Mouse (Mus musculus) limb, embryonic 15.5 days (tissue): Measurements from ENCODE around the gene Dicer1. TPM values are rescaled to one million over a fixed set of nuclear protein-coding genes. Genes with fewer than 3 reads are reported as not detected.
"Not testable (repeated sequence)": the region's sequence is repeated elsewhere in the genome, so short reads cannot be mapped to it uniquely, and the experiment has no call there.

Experiments used
- ATAC-seq: fragments of 200-750 bp; cut with Nextera tagmentation; 2 replicates; pipeline ENCODE4 v1.8.0; 2017; ENCODE audit warnings: low read depth, moderate TSS enrichment; ENCODE audit not compliant: insufficient number of reproducible peaks, low FRiP score, low TSS enrichment
- H3K27ac ChIP-seq: fragments of 300-500 bp; sonication (generic); 2 replicates; pipeline ENCODE4 v1.5.1; 2015; ENCODE audit warnings: moderate library complexity, mild to moderate bottlenecking, inconsistent platforms
- H3K27me3 ChIP-seq: fragments of 300-500 bp; sonication (generic); 2 replicates; pipeline ENCODE4 v1.6.1; 2015; ENCODE audit warnings: inconsistent platforms
- H3K36me3 ChIP-seq: fragments of 300-500 bp; sonication (generic); 2 replicates; pipeline ENCODE4 v1.6.1; 2015; ENCODE audit warnings: inconsistent platforms
- H3K4me1 ChIP-seq: fragments of 300-500 bp; sonication (generic); 2 replicates; pipeline ENCODE4 v1.6.1; 2015; ENCODE audit warnings: inconsistent platforms
- H3K4me2 ChIP-seq: fragments of 300-500 bp; sonication (generic); 2 replicates; pipeline ENCODE4 v1.6.1; 2015; ENCODE audit warnings: mild to moderate bottlenecking, inconsistent platforms
- H3K4me3 ChIP-seq: fragments of 300-500 bp; sonication (generic); 2 replicates; pipeline ENCODE4 v1.5.1; 2015; ENCODE audit warnings: mild to moderate bottlenecking, inconsistent platforms
- H3K9ac ChIP-seq: fragments of 300-500 bp; sonication (generic); 2 replicates; pipeline ENCODE4 v1.6.1; 2015; ENCODE audit warnings: inconsistent platforms
- H3K9me3 ChIP-seq: fragments of 300-500 bp; sonication (generic); 2 replicates; pipeline ENCODE4 v1.6.1; 2016; ENCODE audit warnings: inconsistent platforms
- WGBS: fragments of 180-500 bp; shearing (Covaris S2); methylation state at CpG from one replicate; pipeline ENCODE4 v1.1.7; 2015; 5-methylcytosine and 5-hydroxymethylcytosine counted together
- polyA plus RNA-seq: library from polyadenylated mRNA; unstranded; fragments of >200 nt; fragmentation: Nextera tagmentation; extraction: Ambion mirVana; gene quantifications from 2 replicates; pipeline ENCODE4 v1.2.1, GENCODE M21; 2015

The Dicer1 gene
- polyA plus RNA-seq, 1 experiment from 2014 or later: 27.9 TPM

GRCm38 (mm10) chr12:104738931-104739330 is 12.8 kb downstream of the Dicer1 start:
- WGBS: 30% methylated on average over 3 of the region's 3 CpGs

GRCm38 (mm10) chr12:104738446-104738845 is 13.3 kb downstream of the Dicer1 start:
- Histone ChIP-seq H3K4me3 (no peak overlapping the region), H3K4me1 (peaks cover 22% of the 10 kb centered on the region), H3K36me3 (peaks cover 8% of the 10 kb centered on the region; the same call in 1 of the 2 replicates), H3K4me2 (no peak overlapping the region), H3K9me3 (no peaks in the 10 kb centered on the region), H3K27ac (no peak overlapping the region), H3K9ac (no peak overlapping the region), H3K27me3 (no peaks in the 10 kb centered on the region)
- 63% methylated on average over 9 of the region's 9 CpGs for WGBS
- ATAC-seq: no peak

More at GRCm38 (mm10) chr12:104738931-104739330, 12.8 kb downstream of the Dicer1 start:
- Histone ChIP-seq H3K36me3 (peaks cover 8% of the 10 kb centered on the region; the same call in 1 of the 2 replicates), H3K4me1 (peaks cover 25% of the 10 kb centered on the region), H3K27me3 (no peaks in the 10 kb centered on the region), H3K9ac (no peak overlapping the region), H3K4me3 (no peak overlapping the region), H3K4me2 (no peak overlapping the region), H3K9me3 (no peaks in the 10 kb centered on the region), H3K27ac (no peak overlapping the region)
- no peak for ATAC-seq

GRCm38 (mm10) chr12:104737666-104738065 is 14.1 kb downstream of the Dicer1 start:
- Histone ChIP-seq H3K4me3 (no peak overlapping the region), H3K27me3 (no peaks in the 10 kb centered on the region), H3K9ac (no peak overlapping the region), H3K4me1 (peaks cover 17% of the 10 kb centered on the region), H3K9me3 (no peaks in the 10 kb centered on the region), H3K4me2 (no peak overlapping the region), H3K36me3 (peaks cover 12% of the 10 kb centered on the region; the same call in 1 of the 2 replicates), H3K27ac (no peak overlapping the region)
- ATAC-seq: no peak
- 87% methylated on average over 10 of the region's 10 CpGs for WGBS

GRCm38 (mm10) chr12:104735993-104736395 is 15.8 kb downstream of the Dicer1 start:
- Histone ChIP-seq H3K9ac (no peak overlapping the region), H3K9me3 (no peaks in the 10 kb centered on the region), H3K4me1 (peaks cover 7% of the 10 kb centered on the region; the same call in 1 of the 2 replicates), H3K27me3 (no peaks in the 10 kb centered on the region), H3K36me3 (peaks cover 22% of the 10 kb centered on the region), H3K4me2 (no peak overlapping the region), H3K4me3 (no peak overlapping the region), H3K27ac (no peak overlapping the region)
- ATAC-seq: no peak
- 46% methylated on average over 3 of the region's 3 CpGs for whole genome bisulfite sequencing

GRCm38 (mm10) chr12:104733165-104733564 is 18.6 kb downstream of the Dicer1 start:
- no peak overlapping the region for H3K9ac ChIP-seq
- no peak for ATAC-seq
- no peaks in the 10 kb centered on the region for H3K9me3 ChIP-seq
- H3K4me2 ChIP-seq: no peak overlapping the region
- no peak overlapping the region for H3K4me3 ChIP-seq
- no peak overlapping the region for H3K27ac ChIP-seq
- H3K27me3 ChIP-seq: no peaks in the 10 kb centered on the region
- H3K36me3 ChIP-seq: peaks cover 42% of the 10 kb centered on the region
- H3K4me1 ChIP-seq: no peaks in the 10 kb centered on the region

- WGBS: 82% methylated on average over 3 of the region's 3 CpGs
- no peak overlapping the region for H3K27ac ChIP-seq
- no peak overlapping the region for H3K9ac ChIP-seq
- no peak overlapping the region for H3K4me3 ChIP-seq
- no peaks in the 10 kb centered on the region for H3K9me3 ChIP-seq
- no peak overlapping the region for H3K4me2 ChIP-seq
- peaks cover 56% of the 10 kb centered on the region for H3K36me3 ChIP-seq
- H3K4me1 ChIP-seq: no peaks in the 10 kb centered on the region
- ATAC-seq: no peak
- no peaks in the 10 kb centered on the region for H3K27me3 ChIP-seq
These were observed 20.0 kb downstream of the Dicer1 start for GRCm38 (mm10) chr12:104731782-104732181.

- not testable (repeated sequence) for H3K4me2 ChIP-seq, ATAC-seq, H3K4me1 ChIP-seq, H3K27me3 ChIP-seq, H3K4me3 ChIP-seq, H3K9me3 ChIP-seq, H3K9ac ChIP-seq, H3K27ac ChIP-seq
- H3K36me3 ChIP-seq: peaks cover 79% of the 10 kb centered on the region
- WGBS: 78% methylated on average over 2 of the region's 2 CpGs
These were observed 25.3 kb downstream of the Dicer1 start for GRCm38 (mm10) chr12:104726436-104726835.

- Histone ChIP-seq H3K27ac (no peak overlapping the region), H3K9me3 (no peaks in the 10 kb centered on the region), H3K36me3 (peaks cover 55% of the 10 kb centered on the region), H3K27me3 (no peaks in the 10 kb centered on the region), H3K4me2 (no peak overlapping the region), H3K4me3 (no peak overlapping the region), H3K9ac (no peak overlapping the region), H3K4me1 (peaks cover 4% of the 10 kb centered on the region; the same call in 1 of the 2 replicates)
- ATAC-seq: no peak
- 93% methylated on average over 10 of the region's 10 CpGs for WGBS
These were observed 29.7 kb downstream of the Dicer1 start for GRCm38 (mm10) chr12:104722056-104722455.

- H3K27me3 ChIP-seq: no peaks in the 10 kb centered on the region
- peaks cover 4% of the 10 kb centered on the region; the same call in 1 of the 2 replicates for H3K4me1 ChIP-seq
- H3K36me3 ChIP-seq: peaks cover 54% of the 10 kb centered on the region
- no peak for ATAC-seq
- no peak overlapping the region for H3K9ac ChIP-seq
- H3K4me3 ChIP-seq: no peak overlapping the region
- no peak overlapping the region for H3K27ac ChIP-seq
- 47% methylated on average over 3 of the region's 3 CpGs for WGBS
- no peaks in the 10 kb centered on the region for H3K9me3 ChIP-seq
- H3K4me2 ChIP-seq: no peak overlapping the region
These were observed 30.7 kb downstream of the Dicer1 start for GRCm38 (mm10) chr12:104721011-104721410.

- no peaks in the 10 kb centered on the region for H3K9me3 ChIP-seq
- no peak overlapping the region for H3K9ac ChIP-seq
- whole genome bisulfite sequencing: 69% methylated on average over 5 of the region's 5 CpGs
- H3K4me1 ChIP-seq: peaks cover 4% of the 10 kb centered on the region; the same call in 1 of the 2 replicates
- H3K36me3 ChIP-seq: peaks cover 62% of the 10 kb centered on the region
- no peak for ATAC-seq
- no peak overlapping the region for H3K4me3 ChIP-seq
- no peak overlapping the region for H3K27ac ChIP-seq
- H3K4me2 ChIP-seq: no peak overlapping the region
- no peaks in the 10 kb centered on the region for H3K27me3 ChIP-seq
These were observed 32.8 kb downstream of the Dicer1 start for GRCm38 (mm10) chr12:104718956-104719355.

- Histone ChIP-seq H3K9ac (no peak overlapping the region), H3K4me3 (no peak overlapping the region), H3K27ac (no peak overlapping the region), H3K36me3 (peaks cover 61% of the 10 kb centered on the region), H3K4me2 (no peak overlapping the region), H3K4me1 (peaks cover 4% of the 10 kb centered on the region; the same call in 1 of the 2 replicates), H3K27me3 (no peaks in the 10 kb centered on the region), H3K9me3 (no peaks in the 10 kb centered on the region)
- ATAC-seq: no peak
- WGBS: 46% methylated on average over 5 of the region's 5 CpGs
These were observed 35.3 kb downstream of the Dicer1 start for GRCm38 (mm10) chr12:104716409-104716808.

- Histone ChIP-seq H3K36me3 (peaks cover 64% of the 10 kb centered on the region), H3K4me2 (no peak overlapping the region), H3K4me3 (no peak overlapping the region), H3K9me3 (no peaks in the 10 kb centered on the region), H3K4me1 (peaks cover 4% of the 10 kb centered on the region; the same call in 1 of the 2 replicates), H3K9ac (no peak overlapping the region), H3K27ac (no peak overlapping the region), H3K27me3 (no peaks in the 10 kb centered on the region)
- no peak for ATAC-seq
- WGBS: 92% methylated on average over 5 of the region's 5 CpGs
These were observed 36.3 kb downstream of the Dicer1 start for GRCm38 (mm10) chr12:104715453-104715852.

GRCm38 (mm10) chr12:104700266-104700665 is 51.5 kb downstream of the Dicer1 start:
- no peak overlapping the region for H3K4me2 ChIP-seq
- no peak overlapping the region for H3K27ac ChIP-seq
- H3K36me3 ChIP-seq: peaks cover 67% of the 10 kb centered on the region
- 59% methylated on average over 7 of the region's 7 CpGs for WGBS
- no peaks in the 10 kb centered on the region for H3K27me3 ChIP-seq
- ATAC-seq: no peak
- H3K4me1 ChIP-seq: peaks cover 10% of the 10 kb centered on the region; the same call in 1 of the 2 replicates
- H3K9me3 ChIP-seq: no peaks in the 10 kb centered on the region
- H3K9ac ChIP-seq: no peak overlapping the region
- H3K4me3 ChIP-seq: no peak overlapping the region
